In the genomic region with DNA sequence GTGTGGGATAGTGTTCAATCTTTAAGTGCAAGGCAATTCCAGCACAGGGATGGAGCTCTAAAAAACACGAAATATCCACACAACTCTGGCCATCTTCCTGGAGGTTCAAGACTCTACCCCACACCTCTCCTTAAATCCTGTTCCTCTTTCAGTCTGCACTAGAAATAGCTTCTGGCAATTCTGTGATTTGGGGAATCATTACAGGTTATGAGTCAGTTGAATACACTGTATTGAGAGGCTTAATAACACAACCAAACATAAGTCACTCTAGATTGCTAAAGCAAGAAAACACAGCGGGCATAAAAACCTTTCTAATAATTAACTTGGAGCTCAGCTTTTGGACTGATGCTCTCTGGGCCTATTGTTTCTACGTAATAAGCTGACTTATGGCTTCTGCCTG, we compare ENCODE assay signal across 25 mouse cellular contexts. TPM values are rescaled to one million over a fixed set of nuclear protein-coding genes. Genes with fewer than 3 reads are reported as not detected.
DNase-seq lines count a peak whose midpoint lies in the region; ATAC-seq and TF ChIP-seq lines count a peak whose summit lies in the region.
"Had no signal": no experiment of that assay in that cellular context is flagged by ENCODE, and none has a peak within 500 bp of the region (broad histone marks: within the 10 kb centered on the region; RNA-seq: fewer than 3 reads in every experiment).

No protein-coding gene starts in this region.

- H3K27me3 ChIP-seq in Patski = no peaks in the 10 kb centered on the region

- peak; percentile 84 for ATAC-seq in Patski
- ATAC-seq: activated CD4-positive, CD25-positive, alpha-beta regulatory T cell, adult 4 months; CD4-positive, CD25-positive, alpha-beta regulatory T cell, adult 4 months had no signal

- CTCF ChIA-PET in Patski (lab: Charles Lee) = no interaction called here

- POLR2A ChIA-PET in Patski (lab: Charles Lee) = no interaction called here

- intact Hi-C loops in heart, postnatal 25 days (cut with DNase I) = no loop called here

- peak; percentile 59 for DNase-seq in heart, adult 11 months
- no peak for DNase-seq in heart, postnatal 25 days (ENCODE audit: low spot score)
- DNase-seq in Patski (ENCODE audit: low read depth, low spot score) = peak; percentile 69
- no peak for DNase-seq in retina, embryonic 14.5 days (ENCODE audit: low spot score)
- DNase-seq: adrenal gland, adult 2 months; adrenal gland, adult 8-10 months; adrenal gland, postnatal 10 days; adrenal gland, postnatal 14 days; adrenal gland, postnatal 25 days; adrenal gland, postnatal 36 days; B cell, adult 2 months; cerebellum, adult 11 months; cerebellum, adult 11-12 months; cerebellum, adult 18-20 months; cerebellum, adult 2 months had no signal

- no peak for TF ChIP-seq CTCF in Patski (IDR thresholded peaks at IDR 0.05)

- in situ Hi-C loops in Patski (cut with MboI; ENCODE audit: low pct_unique_long_range_greater_than_20kb) = no loop called here

RNA-seq across cellular contexts. Expression of a gene that starts 2.1 kb away (rescaled TPM):
- not detected for total RNA-seq in heart, postnatal 25 days (2021)
- polyA plus RNA-seq in Patski (2021) = not detected
- total RNA-seq: adrenal gland, adult 18-20 months; adrenal gland, adult 2 months; adrenal gland, adult 8-10 months; adrenal gland, postnatal 10 days; adrenal gland, postnatal 14 days; adrenal gland, postnatal 25 days; adrenal gland, postnatal 36 days; adrenal gland, postnatal 4 days; CH12.LX; ES-E14; MEL had no signal
- polyA plus RNA-seq: adrenal gland, adult 2 months; brain, embryonic 14.5 days; C2C12; CD4-positive, CD25-positive, alpha-beta regulatory T cell, adult 4 months; cerebellum, adult 2 months; G1E had no signal

RNA-seq across cellular contexts. Expression of a gene that starts 19.8 kb away (rescaled TPM):
- not detected for total RNA-seq in heart, postnatal 25 days (2021)
- not detected for polyA plus RNA-seq in Patski (2021)
- total RNA-seq: adrenal gland, adult 18-20 months; adrenal gland, adult 2 months; adrenal gland, adult 8-10 months; adrenal gland, postnatal 10 days; adrenal gland, postnatal 14 days; adrenal gland, postnatal 25 days; adrenal gland, postnatal 36 days; adrenal gland, postnatal 4 days; CH12.LX; MEL had no signal
- polyA plus RNA-seq: activated CD4-positive, CD25-positive, alpha-beta regulatory T cell, adult 4 months; adrenal gland, adult 2 months; C2C12; CD4-positive, CD25-positive, alpha-beta regulatory T cell, adult 4 months; cerebellum, adult 2 months; G1E had no signal

RNA-seq across cellular contexts. Expression of a gene that starts 41.4 kb away (rescaled TPM):
- not detected for total RNA-seq in heart, postnatal 25 days (2021)
- polyA plus RNA-seq in Patski (2021) = not detected
- total RNA-seq: adrenal gland, adult 18-20 months; adrenal gland, adult 2 months; adrenal gland, adult 8-10 months; adrenal gland, postnatal 10 days; adrenal gland, postnatal 14 days; adrenal gland, postnatal 25 days; adrenal gland, postnatal 36 days; adrenal gland, postnatal 4 days; CH12.LX; ES-E14; MEL had no signal
- polyA plus RNA-seq: activated CD4-positive, CD25-positive, alpha-beta regulatory T cell, adult 4 months; adrenal gland, adult 2 months; brain, embryonic 14.5 days; C2C12; CD4-positive, CD25-positive, alpha-beta regulatory T cell, adult 4 months; cerebellum, adult 2 months; G1E had no signal

RNA-seq across cellular contexts. Expression of a gene that starts 57.0 kb away (rescaled TPM):
- total RNA-seq in heart, postnatal 25 days (2021) = not detected
- polyA plus RNA-seq in Patski (2021) = not detected
- total RNA-seq: adrenal gland, adult 18-20 months; adrenal gland, adult 2 months; adrenal gland, adult 8-10 months; adrenal gland, postnatal 10 days; adrenal gland, postnatal 14 days; adrenal gland, postnatal 25 days; adrenal gland, postnatal 36 days; adrenal gland, postnatal 4 days; CH12.LX; ES-E14; G1E; MEL had no signal
- polyA plus RNA-seq: activated CD4-positive, CD25-positive, alpha-beta regulatory T cell, adult 4 months; adrenal gland, adult 2 months; brain, embryonic 14.5 days; C2C12; CD4-positive, CD25-positive, alpha-beta regulatory T cell, adult 4 months; cerebellum, adult 2 months; G1E had no signal

Comparison
In these comparisons a context has a peak if more than half of its experiments do, and no peak if none do; other contexts are left out.
1. DNase-seq: peak in heart, adult 11 months (single experiment) and Patski (single experiment); none in heart, postnatal 25 days (single experiment) and retina, embryonic 14.5 days (single experiment).